Mouse (Mus musculus) ZHBTc4 (cell line): ENCODE measurements at regions not wholly inside any gene's neighbourhood (a gene's known extent, or its start where the extent isn't known, plus 50 kb on each side); places are given as distances from the start of the nearest gene placed in this dataset.

Source experiments
- DNase-seq: peaks from one replicate; pipeline ENCODE4 v3.0.0-alpha.2; 2011; ENCODE audit warnings: low read depth, low spot score

GRCm38 (mm10) chr11:35065959-35066414 lies 55.0 kb upstream of the Slit3 start:
- no peak for DNase-seq

DNA sequence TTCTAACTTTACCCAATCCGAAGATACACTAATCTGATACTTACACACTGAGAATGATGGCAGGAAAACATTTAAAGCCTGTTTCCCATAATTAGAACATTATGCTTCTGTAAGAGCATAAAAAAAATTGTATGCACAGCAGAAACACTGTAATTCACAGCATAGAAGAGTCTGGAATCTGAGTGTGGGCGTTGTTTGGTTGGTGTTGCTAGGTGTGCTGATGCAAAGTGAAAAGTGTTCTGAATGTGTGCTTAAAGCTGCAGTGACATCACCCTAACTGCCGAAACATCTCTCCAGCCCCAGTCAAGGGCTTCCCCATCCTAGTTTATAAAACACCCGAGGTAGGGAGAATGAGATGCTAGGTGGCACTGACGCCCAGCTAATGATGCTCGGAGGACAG lies 63.2 kb upstream of the Slit3 start:
- DNase-seq, result no peak

DNA sequence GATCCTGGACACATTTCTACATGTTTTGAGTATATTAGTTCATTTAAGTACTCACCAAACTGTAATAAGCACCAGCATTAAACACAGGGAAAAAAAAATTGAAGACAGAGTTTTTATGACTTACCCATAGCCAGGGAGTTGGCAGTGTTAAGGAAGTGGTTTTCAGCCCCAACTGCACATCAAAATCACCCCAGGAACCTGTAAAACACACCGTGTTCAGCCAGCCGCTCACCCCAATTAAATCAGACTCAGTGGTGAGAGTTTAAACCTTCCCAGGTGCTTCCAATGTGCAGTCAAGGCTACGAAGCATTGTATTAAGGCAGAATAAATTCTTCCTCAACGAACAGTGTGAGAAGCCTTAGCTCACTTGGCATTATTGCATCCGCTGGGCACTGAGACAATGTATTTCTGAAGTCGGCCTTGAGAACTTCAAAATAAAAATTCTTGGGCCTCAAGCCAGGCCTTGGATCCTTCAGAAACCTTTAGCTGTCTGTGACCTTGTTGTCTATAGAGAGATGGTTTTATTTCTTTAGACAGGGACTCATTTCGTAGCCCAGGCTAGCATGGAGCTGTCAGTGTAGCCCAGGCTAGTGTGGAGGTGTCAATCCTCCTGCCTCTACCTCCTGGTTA lies 65.4 kb upstream of the Slit3 start:
- no peak for DNase-seq

- DNase-seq, result no peak
Measured at GRCm38 (mm10) chr11:35053613-35053950, 67.4 kb upstream of the Slit3 start.

DNA sequence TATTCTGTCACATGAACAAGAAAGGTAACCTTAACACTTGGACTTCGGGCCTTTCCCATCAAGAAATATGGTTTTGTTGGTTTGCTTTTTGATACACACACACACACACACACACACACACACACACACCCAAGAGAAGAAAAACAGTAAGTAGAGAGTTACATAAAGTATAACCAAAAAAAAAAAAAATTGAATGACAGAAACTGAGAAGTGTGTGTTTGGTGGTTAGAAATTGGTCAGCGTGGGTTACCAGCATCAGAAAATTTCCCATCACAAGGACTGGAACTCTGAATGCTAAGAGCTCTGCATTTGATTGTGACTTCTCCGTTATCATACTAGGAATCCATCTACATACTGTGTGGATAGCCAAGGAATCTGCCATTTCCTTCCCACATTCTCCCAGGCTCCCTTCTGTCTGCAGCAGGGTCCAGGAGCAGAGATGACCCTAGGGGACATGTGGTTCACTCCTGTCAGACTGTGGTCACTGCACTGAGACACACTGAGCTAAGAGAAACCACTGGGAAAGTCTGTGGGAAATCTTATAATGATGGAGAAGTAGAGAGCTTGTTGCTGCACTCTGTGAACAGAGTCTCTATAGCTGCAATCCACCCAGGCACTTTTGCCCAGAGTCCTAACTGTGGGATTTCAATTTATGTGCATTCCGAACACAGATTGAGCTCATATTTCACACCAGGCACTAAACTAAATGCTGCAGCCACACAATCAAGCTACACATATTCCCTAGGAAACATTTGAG lies 68.0 kb upstream of the Slit3 start:
- no peak for DNase-seq

DNA sequence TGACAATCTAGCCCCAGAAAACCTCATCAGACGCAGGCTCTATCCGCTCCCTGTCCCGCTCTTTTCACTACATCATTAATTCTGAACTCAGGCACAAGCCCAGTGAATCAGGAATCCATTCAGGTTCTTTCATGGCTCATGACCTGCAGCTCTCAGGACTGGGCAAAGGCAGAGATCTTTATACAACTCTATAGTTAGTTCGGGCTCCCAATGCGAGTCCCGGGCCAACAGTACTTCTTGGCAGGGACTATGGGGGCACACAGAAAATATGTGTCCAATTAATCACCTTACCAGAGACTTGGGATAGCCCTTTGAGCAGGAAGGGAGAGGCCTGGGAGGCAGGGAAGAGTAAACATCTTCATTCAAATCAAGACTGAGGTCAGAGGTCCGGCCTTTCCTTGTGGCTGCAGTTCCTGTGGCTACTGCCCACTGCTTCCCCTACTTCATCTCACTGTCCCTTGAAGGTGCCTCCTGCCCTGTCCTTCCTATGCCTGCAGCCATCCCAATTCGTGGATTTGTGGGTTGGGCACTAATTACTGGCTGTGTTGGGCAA lies 71.3 kb upstream of the Slit3 start:
- no peak for DNase-seq

DNA sequence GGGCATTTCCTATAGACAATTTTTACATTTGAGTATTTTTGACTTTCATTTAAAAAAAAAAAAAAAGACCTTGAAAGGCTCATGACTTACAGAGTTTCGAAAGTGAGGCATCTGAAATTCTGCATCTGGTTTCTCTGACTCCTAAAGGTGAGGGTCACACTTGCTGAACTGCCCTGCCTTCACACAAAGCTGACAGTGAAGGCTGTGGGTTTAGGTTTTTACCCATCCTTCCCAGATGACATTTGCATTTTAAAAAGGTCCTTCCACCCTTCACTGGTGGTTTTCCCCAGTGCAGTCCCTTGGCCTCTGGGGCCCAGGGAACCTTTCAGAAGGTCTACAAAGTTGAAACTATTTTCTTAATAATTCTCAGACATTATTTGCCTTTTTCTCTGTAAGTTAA lies 76.4 kb upstream of the Slit3 start:
- no peak for DNase-seq

GRCm38 (mm10) chr11:35024448-35024847 lies 96.6 kb upstream of the Slit3 start:
- no peak for DNase-seq

DNA sequence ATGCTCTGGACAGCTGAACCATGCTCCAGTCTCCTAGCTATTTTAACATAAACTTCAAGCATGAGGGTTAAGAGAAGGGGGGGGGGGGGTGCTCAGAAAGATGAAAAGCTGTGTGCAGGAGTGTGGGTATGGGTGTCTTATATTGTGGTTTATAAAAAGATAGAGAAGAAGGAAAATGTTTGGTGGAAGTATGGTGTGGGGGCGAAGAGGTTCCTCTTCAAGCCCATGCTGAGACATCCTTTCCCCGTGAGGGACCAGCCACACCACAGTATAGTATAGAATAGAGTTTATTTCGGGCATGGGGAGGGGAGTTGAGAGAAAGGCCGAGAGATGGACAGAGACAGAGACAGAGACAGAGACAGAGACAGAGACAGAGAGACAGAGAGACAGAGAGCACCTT lies 97.2 kb upstream of the Slit3 start:
- no peak for DNase-seq

DNA sequence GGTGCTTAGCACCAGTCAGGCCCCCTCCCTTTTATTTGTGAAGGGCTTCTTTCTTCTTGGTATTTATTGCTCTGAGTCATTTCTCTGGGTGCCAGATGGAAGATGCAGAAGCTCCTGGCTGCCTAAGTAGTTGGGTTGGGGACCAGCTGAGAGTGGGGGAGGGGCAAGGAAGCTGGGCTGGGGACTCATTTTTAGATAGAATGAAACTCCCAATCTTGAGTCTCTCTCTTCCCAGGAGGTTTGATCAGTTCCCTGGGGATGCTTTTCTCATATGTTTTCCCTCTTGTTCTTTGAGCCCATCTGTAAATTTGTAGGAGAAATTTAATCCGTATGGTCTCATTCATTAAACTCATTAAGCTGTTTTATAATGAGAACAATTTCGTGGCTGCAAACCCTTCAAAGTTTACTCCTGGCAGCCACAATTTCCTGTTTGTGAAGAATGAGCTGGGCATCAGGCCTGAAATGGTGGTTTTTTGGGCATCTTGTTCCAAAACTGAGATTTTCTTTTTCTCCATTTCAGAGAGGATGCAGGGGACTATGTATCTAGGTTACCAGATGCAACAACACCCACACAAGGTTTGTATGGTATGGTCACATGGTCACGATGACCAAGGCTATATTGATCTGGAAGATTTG lies 98.9 kb upstream of the Slit3 start:
- no peak for DNase-seq

GRCm38 (mm10) chr11:35016998-35017397 lies 104.0 kb upstream of the Slit3 start:
- DNase-seq, result no peak

DNA sequence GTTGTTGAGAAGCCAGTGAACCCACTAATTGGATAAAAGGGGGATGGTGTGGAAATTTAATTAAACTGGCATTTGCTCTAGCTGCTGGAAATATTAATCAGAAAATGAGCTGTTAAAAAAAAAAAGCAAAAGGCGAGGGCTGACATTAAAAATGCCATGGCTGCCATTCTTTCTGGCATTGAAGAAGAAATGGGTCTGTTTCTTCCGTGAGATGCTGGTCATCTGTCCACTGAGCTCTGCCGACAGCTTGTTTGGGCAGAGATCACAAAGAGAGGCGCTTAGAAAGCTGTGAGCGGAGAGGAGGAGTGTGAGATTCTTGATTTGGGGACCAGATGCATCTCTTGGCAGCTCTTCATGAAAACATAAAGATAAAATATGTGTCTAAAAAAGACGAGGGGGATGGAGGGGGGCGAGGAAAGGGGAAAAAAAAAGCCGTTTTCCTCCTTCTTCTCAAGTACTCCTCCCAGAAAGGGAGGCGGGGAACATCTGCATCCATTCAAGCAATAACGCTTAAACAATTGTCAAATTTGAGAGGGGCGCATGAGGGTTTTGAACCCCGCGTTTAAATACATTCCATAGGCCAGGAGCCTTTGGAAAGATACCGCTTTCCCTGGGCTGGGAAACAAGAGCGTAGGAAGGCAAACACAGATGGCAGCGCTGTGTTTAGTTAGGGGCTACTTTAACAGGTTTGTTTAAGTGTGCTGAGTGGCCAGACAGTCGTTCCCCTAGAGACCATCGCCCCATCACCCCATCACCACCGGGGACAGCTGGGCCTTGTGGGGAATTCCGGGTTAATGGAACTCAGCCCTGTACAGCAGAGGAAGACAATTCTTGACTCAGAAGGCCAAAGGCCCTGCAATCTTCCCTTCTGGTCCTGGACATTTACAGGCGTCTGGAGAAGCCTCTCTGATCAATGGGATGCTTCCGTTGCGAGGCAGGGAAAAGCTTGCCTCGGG lies 109.2 kb upstream of the Slit3 start:
- DNase-seq, result no peak

DNA sequence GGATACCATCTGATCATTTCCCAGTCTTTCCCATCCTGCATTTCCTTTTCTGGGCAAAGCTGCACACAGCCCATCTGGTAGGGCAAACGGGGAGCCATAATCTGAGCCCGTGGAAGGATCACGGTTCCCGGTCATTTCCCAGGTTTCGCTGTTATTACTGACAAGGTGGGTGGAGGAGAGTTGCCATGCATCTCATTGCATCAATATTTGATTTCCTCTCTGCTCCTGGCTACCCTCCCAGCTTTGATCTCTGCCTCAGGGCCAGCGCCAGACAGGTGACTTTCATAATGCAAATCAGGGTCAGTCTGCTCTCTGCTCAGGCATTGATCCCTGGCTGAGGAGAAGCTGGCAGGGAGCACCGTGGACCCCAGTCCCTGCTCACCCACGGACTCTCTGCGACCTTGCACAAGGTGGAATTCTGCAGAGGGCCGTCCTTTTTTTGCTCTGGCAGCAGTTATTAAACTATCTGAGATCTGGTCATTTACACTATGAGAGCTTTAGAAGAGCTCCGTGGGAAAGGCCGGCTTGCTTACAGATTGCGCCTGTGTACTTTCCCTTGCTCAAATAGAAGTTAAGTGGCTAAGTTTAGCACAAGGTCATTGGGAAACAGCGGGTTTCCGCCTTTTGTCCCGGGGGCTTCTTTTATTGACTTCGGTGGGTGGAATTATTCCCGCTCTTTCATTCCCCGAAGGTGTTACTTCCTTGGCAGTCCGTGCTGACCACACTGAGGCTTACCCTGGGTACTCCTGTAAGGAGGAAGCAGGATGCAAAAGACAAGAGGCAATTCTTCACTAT lies 114.1 kb upstream of the Slit3 start:
- DNase-seq, result peak; percentile 51

DNA sequence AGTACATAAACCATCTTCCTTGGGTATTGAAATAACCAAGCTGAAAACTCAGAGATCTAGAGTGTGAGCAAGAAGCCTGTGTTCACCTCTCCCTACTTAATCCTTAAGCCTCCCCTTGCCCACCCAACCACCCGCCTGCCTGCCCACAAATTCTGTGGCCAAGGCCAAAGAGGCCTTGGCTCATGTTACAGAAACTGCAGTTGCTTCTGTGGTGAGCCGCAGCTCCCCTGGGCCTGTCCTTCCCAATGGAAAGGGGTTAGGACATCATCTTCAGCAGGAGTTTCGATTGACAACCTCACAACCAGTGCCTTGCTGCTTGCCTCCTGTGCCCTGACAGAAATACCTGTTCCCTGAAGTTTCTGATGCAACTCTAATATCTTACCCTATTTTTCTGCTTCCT lies 115.9 kb upstream of the Slit3 start:
- no peak for DNase-seq

GRCm38 (mm10) chr11:35004431-35004830 lies 116.6 kb upstream of the Slit3 start:
- peak; percentile 59 for DNase-seq

DNA sequence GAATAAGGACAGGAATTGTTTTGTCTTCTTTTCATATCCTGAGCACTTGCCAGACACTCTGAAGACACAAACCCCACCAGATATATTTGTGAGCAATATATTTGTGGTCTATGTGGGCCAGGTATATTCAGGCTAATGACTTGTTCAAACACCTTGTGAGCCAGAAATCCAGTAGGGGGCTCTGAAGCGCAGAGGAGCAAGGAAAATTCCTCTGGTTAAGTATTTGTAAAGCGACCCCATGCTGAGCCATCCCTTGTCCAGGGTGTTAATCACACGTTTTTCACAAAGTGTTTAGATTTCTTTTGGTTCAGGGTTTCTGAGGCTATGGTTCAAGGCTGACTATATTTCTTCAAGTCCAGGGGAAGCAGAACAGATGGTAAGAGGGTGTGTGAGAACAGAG lies 117.1 kb upstream of the Slit3 start:
- DNase-seq, result peak; percentile 69

DNA sequence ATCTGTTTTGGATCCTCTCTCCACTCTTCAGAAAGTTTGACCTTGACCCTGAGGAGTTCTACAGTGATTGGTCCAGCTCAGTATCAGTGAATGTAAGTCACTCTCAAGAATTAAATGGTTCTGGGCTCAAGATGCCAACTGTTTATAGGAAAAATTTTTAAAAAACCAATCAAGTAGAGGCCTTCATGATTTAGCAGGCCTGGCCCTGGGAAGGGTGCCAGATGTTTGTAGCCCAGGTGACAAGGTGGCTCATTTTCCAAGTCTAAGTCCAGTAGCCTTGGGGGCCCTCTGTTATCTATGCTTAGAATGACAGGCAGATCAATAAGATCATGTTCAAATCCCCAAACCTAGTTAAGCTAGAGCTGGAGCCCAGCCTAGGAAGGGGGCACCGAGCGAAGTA lies 123.1 kb upstream of the Slit3 start:
- DNase-seq, result no peak

- no peak for DNase-seq
Measured at GRCm38 (mm10) chr11:34995515-34995914, 125.5 kb upstream of the Slit3 start.

DNA sequence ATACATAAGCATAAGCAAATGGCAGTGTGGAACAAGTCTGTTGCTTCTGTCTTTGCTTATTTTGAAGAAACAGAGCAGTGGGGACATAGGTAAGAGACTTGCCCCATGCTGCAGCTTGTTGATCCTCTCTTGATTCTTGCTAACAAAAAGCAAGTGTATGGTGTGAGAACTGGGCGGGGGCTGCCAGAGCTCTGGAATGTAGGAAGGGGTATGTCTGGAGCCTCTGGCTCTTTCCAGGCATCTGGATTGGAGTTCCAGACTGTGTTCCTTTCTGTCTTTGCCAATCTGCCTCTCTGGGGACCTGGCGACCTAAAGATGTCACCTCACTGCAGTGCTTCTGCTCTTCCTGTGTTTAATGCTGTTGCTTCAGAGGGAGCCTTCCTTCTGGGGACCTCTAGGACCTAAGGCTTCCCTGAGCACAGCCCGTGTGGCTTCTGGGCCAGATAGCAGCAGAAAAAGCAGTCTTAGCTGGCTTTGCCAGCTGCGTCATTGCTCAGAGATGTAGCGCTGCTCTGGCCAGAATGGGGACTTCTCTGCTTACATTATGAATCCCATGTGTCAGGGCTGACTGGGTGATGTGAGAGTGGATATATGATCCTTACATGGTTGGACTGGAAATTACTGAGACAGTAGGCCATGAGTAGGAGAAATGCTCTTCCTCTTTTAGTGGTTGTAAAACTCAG lies 138.1 kb upstream of the Slit3 start:
- peak; percentile 23 for DNase-seq

DNA sequence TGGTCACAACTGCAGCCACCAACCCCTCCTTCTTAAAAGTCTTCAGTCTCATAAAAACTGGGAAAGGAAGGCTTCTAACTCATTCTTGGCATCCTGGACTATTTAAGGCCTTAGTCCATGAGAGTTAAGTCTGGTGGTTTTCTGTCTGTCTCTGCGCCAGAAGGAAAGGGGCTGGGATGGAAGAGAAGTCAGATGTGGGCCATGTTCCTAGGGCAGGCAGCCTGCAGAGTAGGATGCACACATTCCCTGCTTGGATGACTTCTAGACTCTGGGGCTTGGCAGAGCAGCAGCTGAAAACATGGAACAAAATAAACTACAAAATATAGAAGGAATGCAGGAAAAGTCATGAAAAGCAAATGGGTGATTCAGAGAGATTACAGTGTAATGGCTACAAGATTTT lies 140.8 kb upstream of the Slit3 start:
- no peak for DNase-seq
